Mouse (Mus musculus) ES-Bruce4 (cell line): Measurements from ENCODE around the gene B3galt5.

Source experiments
- CTCF ChIP-seq: IDR thresholded peaks from one replicate; pipeline ENCODE4 v1.8.1; 2011; ENCODE audit warnings: low read depth, low read length
- EP300 ChIP-seq: IDR thresholded peaks from 2 replicates; pipeline ENCODE4 v1.6.1; 2011; ENCODE audit warnings: low read depth, low read length; ENCODE audit not compliant: insufficient read depth
- POLR2A ChIP-seq: IDR thresholded peaks from one replicate; pipeline ENCODE4 v1.8.1; 2011; ENCODE audit warnings: low read length; ENCODE audit not compliant: insufficient read depth

- TF ChIP-seq POLR2A (no peak), CTCF (no peak), EP300 (no peak)
Observed at GRCm38 (mm10) chr16:96361305-96362124, 125.9 kb downstream of the B3galt5 start.
